15 mouse cellular contexts compared by ENCODE assay signal in genomic region chr5:74880669-74881226, GRCm38 (mm10).
DNase-seq lines count a peak whose midpoint lies in the region; ATAC-seq and TF ChIP-seq lines count a peak whose summit lies in the region.
"Had no signal": no experiment of that assay in that cellular context is flagged by ENCODE, and none has a peak within 500 bp of the region (broad histone marks: within the 10 kb centered on the region; RNA-seq: fewer than 3 reads in every experiment).

No protein-coding gene starts in this region.

- H3K36me3 ChIP-seq in MEL (ENCODE audit: control insufficient read depth in 1 of 2, insufficient read depth in 2 of 2, low read length in 2 of 2) = peaks cover 0 to 4% of the 10 kb centered on the region in 2 experiments; a peak in 1 of 4 replicates
- H3K36me3 ChIP-seq in embryonic facial prominence, embryonic 15.5 days = no peaks in the 10 kb centered on the region
- no peaks in the 10 kb centered on the region for H3K36me3 ChIP-seq in neural tube, embryonic 14.5 days (ENCODE audit: control insufficient read depth, insufficient read depth, low read length)
- no peaks in the 10 kb centered on the region for H3K36me3 ChIP-seq in hindbrain, embryonic 10.5 days
- H3K36me3 ChIP-seq: heart, embryonic 15.5 days; liver, embryonic 13.5 days; midbrain, embryonic 12.5 days; neural tube, embryonic 12.5 days had no signal

- peak; percentile 20 for DNase-seq in kidney, postnatal 10 days
- no peak for DNase-seq in kidney, postnatal 36 days
- DNase-seq in MEL (ENCODE audit: low read depth, low spot score) = no peak
- no peak for DNase-seq in embryo, embryonic 10 days (ENCODE audit: low spot score)
- no peak for DNase-seq in hindbrain, embryonic 10.5 days (ENCODE audit: low spot score)
- DNase-seq: cerebellum, postnatal 14 days; kidney, adult 11 months; liver, embryonic 13.5 days; thymus, postnatal 14 days had no signal

- TF ChIP-seq RAD21 in MEL (IDR thresholded peaks at IDR 0.05; ENCODE audit: low read depth, low read length) = no peak

- no peaks in the 10 kb centered on the region for H3K79me2 ChIP-seq in MEL (ENCODE audit: control insufficient read depth, insufficient read depth, low read length, poor library complexity)

- no peaks in the 10 kb centered on the region for H3K9me3 ChIP-seq in MEL (replicated peaks; ENCODE audit: insufficient read depth, low read length)
- no peaks in the 10 kb centered on the region for H3K9me3 ChIP-seq in embryonic facial prominence, embryonic 15.5 days (replicated peaks)
- H3K9me3 ChIP-seq in neural tube, embryonic 14.5 days (ENCODE audit: control insufficient read depth, low read length) = 0 out of 2 replicates have a peak, but pooled peaks cover 4% of the 10 kb centered on the region
- H3K9me3 ChIP-seq in hindbrain, embryonic 10.5 days = 0 out of 2 replicates have a peak, but pooled peaks cover 8% of the 10 kb centered on the region
- H3K9me3 ChIP-seq: heart, embryonic 15.5 days; liver, embryonic 13.5 days; midbrain, embryonic 12.5 days; neural tube, embryonic 12.5 days had no signal

- no peak for TF ChIP-seq CTCF in MEL (IDR thresholded peaks at IDR 0.05 in 2 of 3, conservative IDR thresholded peaks at IDR 0.05 in 1 of 3; ENCODE audit: control insufficient read depth in 1 of 3, insufficient read depth in 1 of 3, low read depth in 2 of 3, low read length in 3 of 3, poor library complexity in 1 of 3, severe bottlenecking in 1 of 3)

- WGBS in embryonic facial prominence, embryonic 15.5 days = 25% methylated on average over 10 of the region's 10 CpGs
- WGBS in neural tube, embryonic 14.5 days = 71% methylated on average over 10 of the region's 10 CpGs
- WGBS in hindbrain, embryonic 10.5 days = 78% methylated on average over 10 of the region's 10 CpGs

- H3K4me2 ChIP-seq in embryonic facial prominence, embryonic 15.5 days (replicated peaks) = no peak overlapping the region
- no peak overlapping the region for H3K4me2 ChIP-seq in neural tube, embryonic 14.5 days (ENCODE audit: low read depth, low read length)
- H3K4me2 ChIP-seq: heart, embryonic 15.5 days; liver, embryonic 13.5 days; midbrain, embryonic 12.5 days; neural tube, embryonic 12.5 days had no signal

- no peak overlapping the region for H3K4me3 ChIP-seq in MEL (ENCODE audit: control insufficient read depth in 1 of 2, insufficient read depth in 1 of 2, low read depth in 2 of 2, low read length in 2 of 2)
- no peak overlapping the region for H3K4me3 ChIP-seq in embryonic facial prominence, embryonic 15.5 days (replicated peaks)
- H3K4me3 ChIP-seq in neural tube, embryonic 14.5 days (ENCODE audit: low read depth, low read length) = no peak overlapping the region
- H3K4me3 ChIP-seq in hindbrain, embryonic 10.5 days = no peak overlapping the region
- H3K4me3 ChIP-seq: heart, embryonic 15.5 days; liver, embryonic 13.5 days; midbrain, embryonic 12.5 days; neural tube, embryonic 12.5 days had no signal

- ATAC-seq in embryonic facial prominence, embryonic 15.5 days (ENCODE audit: insufficient number of reproducible peaks, low FRiP score, low TSS enrichment, low read depth) = peak; percentile 84
- ATAC-seq in neural tube, embryonic 14.5 days (ENCODE audit: low read depth) = peak; percentile 66; the same call in 1 of the 2 replicates

- H3K27me3 ChIP-seq in MEL (ENCODE audit: control insufficient read depth in 1 of 2, insufficient read depth in 2 of 2, low read length in 2 of 2) = peaks cover 0 to 9% of the 10 kb centered on the region in 2 experiments; a peak in 3 of 4 replicates
- no peaks in the 10 kb centered on the region for H3K27me3 ChIP-seq in embryonic facial prominence, embryonic 15.5 days
- H3K27me3 ChIP-seq in neural tube, embryonic 14.5 days (ENCODE audit: control insufficient read depth, insufficient read depth, low read length) = no peaks in the 10 kb centered on the region
- H3K27me3 ChIP-seq in hindbrain, embryonic 10.5 days (ENCODE audit: insufficient read depth, poor library complexity, severe bottlenecking) = 0 out of 2 replicates have a peak, but pooled peaks cover 4% of the 10 kb centered on the region
- H3K27me3 ChIP-seq: CH12.LX; liver, embryonic 13.5 days; neural tube, embryonic 12.5 days had no signal

- no peak overlapping the region for H3K9ac ChIP-seq in MEL (ENCODE audit: control insufficient read depth, low read depth, low read length, poor library complexity, severe bottlenecking)
- H3K9ac ChIP-seq in embryonic facial prominence, embryonic 15.5 days = no peak overlapping the region
- no peak overlapping the region for H3K9ac ChIP-seq in neural tube, embryonic 14.5 days (replicated peaks; ENCODE audit: low read depth, low read length)
- H3K9ac ChIP-seq: heart, embryonic 15.5 days; liver, embryonic 13.5 days; midbrain, embryonic 12.5 days; neural tube, embryonic 12.5 days had no signal

- TF ChIP-seq EP300 in MEL (IDR thresholded peaks at IDR 0.05; ENCODE audit: low read depth in 1 of 2, low read length in 2 of 2) = no peak

- peaks cover 0 to 12% of the 10 kb centered on the region in 2 experiments; a peak in 2 of 4 replicates for H3K4me1 ChIP-seq in MEL (ENCODE audit: control insufficient read depth in 1 of 2, insufficient read depth in 2 of 2, low read length in 2 of 2)
- H3K4me1 ChIP-seq in embryonic facial prominence, embryonic 15.5 days = peaks cover 20% of the 10 kb centered on the region
- no peaks in the 10 kb centered on the region for H3K4me1 ChIP-seq in neural tube, embryonic 14.5 days (ENCODE audit: control insufficient read depth, insufficient read depth, low read length)
- H3K4me1 ChIP-seq in hindbrain, embryonic 10.5 days (replicated peaks) = peaks cover 17% of the 10 kb centered on the region
- H3K4me1 ChIP-seq: liver, embryonic 13.5 days had no signal

- 0 out of 2 replicates have a peak overlapping the region, but pooled peaks have one; percentile 17 for H3K27ac ChIP-seq in MEL (ENCODE audit: control insufficient read depth, low read depth, low read length)
- H3K27ac ChIP-seq in embryonic facial prominence, embryonic 15.5 days (replicated peaks) = peak overlapping the region; percentile 83
- H3K27ac ChIP-seq in neural tube, embryonic 14.5 days (ENCODE audit: low read depth, low read length) = no peak overlapping the region
- no peak overlapping the region for H3K27ac ChIP-seq in hindbrain, embryonic 10.5 days
- H3K27ac ChIP-seq: heart, embryonic 15.5 days; liver, embryonic 13.5 days; midbrain, embryonic 12.5 days; neural tube, embryonic 12.5 days had no signal

- no peak for TF ChIP-seq POLR2A in MEL (IDR thresholded peaks at IDR 0.05; ENCODE audit: control insufficient read depth in 1 of 2, insufficient read depth in 1 of 2, low read depth in 1 of 2, low read length in 2 of 2, poor library complexity in 1 of 2)

TF ChIP-seq in MEL, 35 proteins besides CTCF, POLR2A, EP300 and RAD21:
- TF ChIP-seq JUND (IDR thresholded peaks at IDR 0.05; ENCODE audit: low read depth, low read length) (no peak), MAZ (IDR thresholded peaks at IDR 0.05; ENCODE audit: low read depth, low read length) (no peak), E2F4 (IDR thresholded peaks at IDR 0.05; ENCODE audit: borderline replicate concordance, low read depth, low read length) (no peak), MXI1 (IDR thresholded peaks at IDR 0.05; ENCODE audit: low read depth, low read length) (no peak), KAT2A (conservative IDR thresholded peaks at IDR 0.05; ENCODE audit: low read depth, low read length) (no peak), CHD1 (IDR thresholded peaks at IDR 0.05; ENCODE audit: low read depth, low read length) (no peak), GATA1 (IDR thresholded peaks at IDR 0.05; ENCODE audit: low read depth, low read length) (no peak), TAL1 (IDR thresholded peaks at IDR 0.05; ENCODE audit: low read length) (no peak), ZC3H11A (IDR thresholded peaks at IDR 0.05; ENCODE audit: low read depth, low read length) (no peak), POLR2AphosphoS2 (IDR thresholded peaks at IDR 0.05; ENCODE audit: low read length) (no peak), ZKSCAN1 (IDR thresholded peaks at IDR 0.05; ENCODE audit: low read depth, low read length) (no peak)

Comparison
In these comparisons a context has a peak if more than half of its experiments do, and no peak if none do; other contexts are left out.
1. H3K27ac ChIP-seq: peak in MEL (single experiment) and embryonic facial prominence, embryonic 15.5 days (single experiment); none in neural tube, embryonic 14.5 days (single experiment) and hindbrain, embryonic 10.5 days (single experiment).